Comparison of ENCODE assay signal across 8 mouse cellular contexts in the genomic region with DNA sequence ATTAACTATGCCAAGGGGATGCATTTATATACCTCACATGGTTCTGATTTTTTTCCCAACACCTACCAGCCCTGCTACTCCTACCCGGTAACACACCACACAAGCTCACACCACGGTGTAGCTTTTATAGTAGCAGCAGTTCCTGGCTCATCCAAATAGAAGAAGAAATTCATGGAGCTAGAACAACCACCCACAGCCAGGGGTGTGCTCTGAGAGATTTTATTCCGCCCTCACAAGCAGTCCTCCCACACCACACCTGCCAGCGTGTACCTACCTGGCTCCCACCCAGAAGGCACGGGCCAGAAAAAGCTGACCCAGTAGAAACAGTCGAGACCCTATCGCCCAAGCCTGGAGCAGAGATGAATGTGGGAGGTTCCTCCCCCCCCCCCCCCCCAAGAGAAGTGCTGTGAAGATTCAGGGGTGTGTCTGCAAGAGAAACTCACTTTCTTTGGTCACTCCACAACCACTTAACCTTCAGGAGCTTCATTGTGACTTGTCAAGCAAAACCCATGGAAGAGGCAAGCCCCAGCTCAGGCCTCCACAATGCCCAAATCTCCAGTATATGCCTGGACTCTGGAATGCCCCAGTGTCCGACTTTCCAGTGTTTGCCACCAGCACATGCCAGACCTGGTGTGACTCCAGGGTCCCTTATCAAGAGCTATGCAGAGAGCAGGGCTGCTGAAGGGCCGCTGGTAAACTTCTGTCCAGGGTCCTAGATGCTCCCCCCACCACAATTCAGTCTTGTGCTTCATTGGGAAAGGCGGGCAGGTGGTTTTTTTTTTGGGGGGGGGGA. TPM values are rescaled to one million over a fixed set of nuclear protein-coding genes. Genes with fewer than 3 reads are reported as not detected.
DNase-seq lines count a peak whose midpoint lies in the region; ATAC-seq and TF ChIP-seq lines count a peak whose summit lies in the region.

No protein-coding gene starts in this region.

- H3K9me3 ChIP-seq in liver, embryonic 11.5 days (ENCODE audit: control insufficient read depth, low read length) = no peaks in the 10 kb centered on the region
- no peaks in the 10 kb centered on the region for H3K9me3 ChIP-seq in liver, postnatal 0 days (ENCODE audit: low read length)
- H3K9me3 ChIP-seq in forebrain, embryonic 11.5 days (ENCODE audit: control insufficient read depth, low read length) = no peaks in the 10 kb centered on the region
- no peaks in the 10 kb centered on the region for H3K9me3 ChIP-seq in hindbrain, embryonic 14.5 days (ENCODE audit: control insufficient read depth, low read length)
- no peaks in the 10 kb centered on the region for H3K9me3 ChIP-seq in midbrain, embryonic 14.5 days (ENCODE audit: control insufficient read depth, low read length)

- peaks cover 44% of the 10 kb centered on the region for H3K27me3 ChIP-seq in liver, embryonic 11.5 days (replicated peaks; ENCODE audit: control insufficient read depth, insufficient read depth, low read length)
- H3K27me3 ChIP-seq in liver, postnatal 0 days (ENCODE audit: insufficient read depth, low read length) = peaks cover 44% of the 10 kb centered on the region
- H3K27me3 ChIP-seq in forebrain, embryonic 11.5 days (ENCODE audit: control insufficient read depth, insufficient read depth, low read length) = peaks cover 11% of the 10 kb centered on the region
- no peaks in the 10 kb centered on the region for H3K27me3 ChIP-seq in hindbrain, embryonic 14.5 days (ENCODE audit: control insufficient read depth, insufficient read depth, low read length)
- no peaks in the 10 kb centered on the region for H3K27me3 ChIP-seq in midbrain, embryonic 14.5 days (ENCODE audit: control insufficient read depth, insufficient read depth, low read length)

- no peaks in the 10 kb centered on the region for H3K36me3 ChIP-seq in liver, embryonic 11.5 days (ENCODE audit: control insufficient read depth, insufficient read depth, low read length)
- no peaks in the 10 kb centered on the region for H3K36me3 ChIP-seq in liver, postnatal 0 days (replicated peaks; ENCODE audit: insufficient read depth, low read length)
- no peaks in the 10 kb centered on the region for H3K36me3 ChIP-seq in forebrain, embryonic 11.5 days (ENCODE audit: control insufficient read depth, insufficient read depth, low read length)
- no peaks in the 10 kb centered on the region for H3K36me3 ChIP-seq in hindbrain, embryonic 14.5 days (replicated peaks; ENCODE audit: control insufficient read depth, insufficient read depth)
- no peaks in the 10 kb centered on the region for H3K36me3 ChIP-seq in midbrain, embryonic 14.5 days (ENCODE audit: control insufficient read depth, insufficient read depth, low read length)

- TF ChIP-seq CTCF in liver, postnatal 0 days (IDR thresholded peaks at IDR 0.05; ENCODE audit: low read depth) = no peak

- WGBS in liver, embryonic 11.5 days = 35% methylated on average over 10 of the region's 10 CpGs
- WGBS in liver, postnatal 0 days (ENCODE audit: insufficient replicate concordance) = 34% methylated on average over 10 of the region's 10 CpGs
- 39% methylated on average over 10 of the region's 10 CpGs for WGBS in forebrain, embryonic 11.5 days
- WGBS in hindbrain, embryonic 14.5 days = 38% methylated on average over 10 of the region's 10 CpGs
- 40% methylated on average over 10 of the region's 10 CpGs for WGBS in midbrain, embryonic 14.5 days

- H3K4me1 ChIP-seq in liver, embryonic 11.5 days (replicated peaks; ENCODE audit: control insufficient read depth, insufficient read depth, low read length) = peaks cover 4% of the 10 kb centered on the region; the same call in 1 of the 2 replicates
- H3K4me1 ChIP-seq in liver, postnatal 0 days (ENCODE audit: insufficient read depth) = peaks cover 5% of the 10 kb centered on the region
- H3K4me1 ChIP-seq in forebrain, embryonic 11.5 days (replicated peaks; ENCODE audit: control insufficient read depth, insufficient read depth, low read length) = peaks cover 3% of the 10 kb centered on the region; the same call in 1 of the 2 replicates
- H3K4me1 ChIP-seq in hindbrain, embryonic 14.5 days (replicated peaks; ENCODE audit: control insufficient read depth, insufficient read depth, low read length) = peaks cover 3% of the 10 kb centered on the region; the same call in 1 of the 2 replicates
- no peaks in the 10 kb centered on the region for H3K4me1 ChIP-seq in midbrain, embryonic 14.5 days (ENCODE audit: control insufficient read depth, insufficient read depth, low read length)

- no peak overlapping the region for H3K9ac ChIP-seq in liver, embryonic 11.5 days (ENCODE audit: low read depth, low read length)
- H3K9ac ChIP-seq in liver, postnatal 0 days (replicated peaks) = no peak overlapping the region
- no peak overlapping the region for H3K9ac ChIP-seq in forebrain, embryonic 11.5 days (ENCODE audit: low read length)
- H3K9ac ChIP-seq in hindbrain, embryonic 14.5 days = peak overlapping the region; percentile 66
- peak overlapping the region; percentile 63; the same call in 1 of the 2 replicates for H3K9ac ChIP-seq in midbrain, embryonic 14.5 days (replicated peaks; ENCODE audit: low read length)

- H3K4me2 ChIP-seq in liver, embryonic 11.5 days = peak overlapping the region; percentile 84; the same call in 1 of the 2 replicates
- H3K4me2 ChIP-seq in liver, postnatal 0 days (ENCODE audit: low read depth, low read length) = no peak overlapping the region
- peak overlapping the region; percentile 87 for H3K4me2 ChIP-seq in forebrain, embryonic 11.5 days (ENCODE audit: low read depth, low read length, severe bottlenecking)
- H3K4me2 ChIP-seq in hindbrain, embryonic 14.5 days (replicated peaks) = peak overlapping the region; percentile 58
- H3K4me2 ChIP-seq in midbrain, embryonic 14.5 days (ENCODE audit: low read length) = peak overlapping the region; percentile 67

- no peak overlapping the region for H3K27ac ChIP-seq in liver, embryonic 11.5 days (ENCODE audit: low read depth, low read length)
- H3K27ac ChIP-seq in liver, postnatal 0 days (ENCODE audit: low read depth) = no peak overlapping the region
- no peak overlapping the region for H3K27ac ChIP-seq in forebrain, embryonic 11.5 days (ENCODE audit: low read depth, low read length)
- H3K27ac ChIP-seq in hindbrain, embryonic 14.5 days = no peak overlapping the region
- H3K27ac ChIP-seq in midbrain, embryonic 14.5 days (replicated peaks; ENCODE audit: low read depth, low read length) = no peak overlapping the region; the same call in 1 of the 2 replicates

- H3K4me3 ChIP-seq in liver, embryonic 11.5 days (ENCODE audit: low read depth, low read length) = peak overlapping the region; percentile 60; the same call in 1 of the 2 replicates
- H3K4me3 ChIP-seq in liver, postnatal 0 days (ENCODE audit: low read depth, low read length) = no peak overlapping the region
- peak overlapping the region; percentile 57 for H3K4me3 ChIP-seq in forebrain, embryonic 11.5 days (ENCODE audit: low read depth, low read length)
- peak overlapping the region; percentile 60 for H3K4me3 ChIP-seq in hindbrain, embryonic 14.5 days (replicated peaks; ENCODE audit: low read length)
- H3K4me3 ChIP-seq in midbrain, embryonic 14.5 days (replicated peaks; ENCODE audit: low read depth, low read length) = peak overlapping the region; percentile 62

- no peak for TF ChIP-seq EP300 in liver, postnatal 0 days (IDR thresholded peaks at IDR 0.05; ENCODE audit: low read depth)

- no peak for ATAC-seq in liver, embryonic 11.5 days (replicated peaks; ENCODE audit: low FRiP score)
- no peak for ATAC-seq in liver, postnatal 0 days
- no peak for ATAC-seq in forebrain, embryonic 11.5 days (replicated peaks; ENCODE audit: low FRiP score)
- no peak for ATAC-seq in hindbrain, embryonic 14.5 days (ENCODE audit: low FRiP score)
- no peak for ATAC-seq in midbrain, embryonic 14.5 days (ENCODE audit: low FRiP score, low TSS enrichment)

- DNase-seq in liver, embryonic 11.5 days (ENCODE audit: low spot score) = no peak
- no peak for DNase-seq in liver, postnatal 0 days
- DNase-seq in forebrain, embryonic 11.5 days (ENCODE audit: low spot score) = no peak
- DNase-seq in hindbrain, embryonic 14.5 days (ENCODE audit: low spot score) = no peak
- DNase-seq in midbrain, embryonic 14.5 days = peak; percentile 11
- no peak for DNase-seq in T-cell, adult 2 months (ENCODE audit: low spot score)
- no peak for DNase-seq in adrenal gland, postnatal 10 days
- no peak for DNase-seq in thymus, postnatal 4 days

RNA-seq across cellular contexts. Expression of gene Pdzd2, which starts 1.2 kb away (rescaled TPM):
- 8.2 and 9.1 TPM in 2 replicates for polyA plus RNA-seq in liver, embryonic 11.5 days (2014; fragmentation: Nextera tagmentation; extraction: Ambion mirVana)
- 0.69 and 1.3 TPM in 2 replicates for polyA plus RNA-seq in liver, postnatal 0 days (2015; fragmentation: Nextera tagmentation; extraction: Ambion mirVana)
- polyA plus RNA-seq in forebrain, embryonic 11.5 days (2014; fragmentation: Nextera tagmentation; extraction: Ambion mirVana) = 4.7 and 6.0 TPM in 2 replicates
- polyA plus RNA-seq in hindbrain, embryonic 14.5 days (2014; fragmentation: Nextera tagmentation; extraction: Ambion mirVana) = 12.1 and 15.5 TPM in 2 replicates
- 9.8 and 11.2 TPM in 2 replicates for polyA plus RNA-seq in midbrain, embryonic 14.5 days (2014; fragmentation: Nextera tagmentation; extraction: Ambion mirVana)
- total RNA-seq in adrenal gland, postnatal 10 days (2021) = 10 to 100 TPM; 26.2 to 44.2 TPM

Comparison
In these comparisons a context has a peak if more than half of its experiments do, and no peak if none do; other contexts are left out.
1. H3K9ac ChIP-seq: peak in hindbrain, embryonic 14.5 days (single experiment) and midbrain, embryonic 14.5 days (single experiment); none in liver, embryonic 11.5 days (single experiment), liver, postnatal 0 days (single experiment) and forebrain, embryonic 11.5 days (single experiment).